Mouse (Mus musculus) thymus, adult 2 months (tissue): Measurements from ENCODE around the gene Gm17402. TPM values are rescaled to one million over a fixed set of nuclear protein-coding genes. Genes with fewer than 3 reads are reported as not detected.

Experiments
- DNase-seq: peaks from one replicate; pipeline ENCODE4 v3.0.0; 2021
- H3K27ac ChIP-seq: fragments of 200-500 bp; 2 replicates; pipeline ENCODE4 v1.5.1; 2012; ENCODE audit warnings: low read length, control low read depth; ENCODE audit not compliant: control insufficient read depth, insufficient read depth
- H3K27me3 ChIP-seq: fragments of 200-500 bp; 2 replicates; pipeline ENCODE4 v1.6.1; 2012; ENCODE audit warnings: mild to moderate bottlenecking, low read length, moderate library complexity, mixed read lengths; ENCODE audit not compliant: control insufficient read depth, insufficient read depth
- H3K36me3 ChIP-seq: fragments of 200-500 bp; 2 replicates; pipeline ENCODE4 v1.6.1; 2012; ENCODE audit warnings: mild to moderate bottlenecking, low read length, moderate library complexity; ENCODE audit not compliant: control insufficient read depth, insufficient read depth
- H3K4me1 ChIP-seq: fragments of 200-500 bp; replicated peaks from 2 replicates; pipeline ENCODE4 v1.6.1; 2012; ENCODE audit warnings: low read length; ENCODE audit not compliant: control insufficient read depth, insufficient read depth
- H3K4me3 ChIP-seq: fragments of 200-500 bp; 2 replicates; pipeline ENCODE4 v1.5.1; 2012; ENCODE audit warnings: mild to moderate bottlenecking, low read length, control low read depth, moderate library complexity; ENCODE audit not compliant: control insufficient read depth, insufficient read depth
- CTCF ChIP-seq: fragments of 200-500 bp; IDR thresholded peaks from 2 replicates; pipeline ENCODE4 v1.5.1; 2012; ENCODE audit warnings: mild to moderate bottlenecking, control low read depth, low read length, moderate library complexity, borderline replicate concordance; ENCODE audit not compliant: control insufficient read depth, poor library complexity, insufficient read depth; ENCODE audit errors: extremely low read depth
- POLR2A ChIP-seq: fragments of 200-500 bp; IDR thresholded peaks from 2 replicates; pipeline ENCODE4 v1.6.1; 2012; ENCODE audit warnings: mild to moderate bottlenecking, low read length, control low read depth, moderate library complexity; ENCODE audit not compliant: control insufficient read depth, poor library complexity, insufficient read depth; ENCODE audit errors: extremely low read depth
- WGBS: fragments of 180-500 bp; shearing (Covaris S2); methylation state at CpG from one replicate; pipeline ENCODE4 v1.1.7; 2018; 5-methylcytosine and 5-hydroxymethylcytosine counted together
- polyA plus RNA-seq: library from polyadenylated mRNA; depleted of rRNA; stranded (reverse); fragments of >200 nt; gene quantifications from 2 replicates; pipeline ENCODE4 v1.2.3, GENCODE M21; 2012; rRNA removed

Gene Gm17402
- polyA plus RNA-seq, 1 experiment, result not detected

- 97% methylated on average over 4 of the region's 4 CpGs for WGBS
- H3K36me3 ChIP-seq, result no peaks in the 10 kb centered on the region
- TF ChIP-seq POLR2A (no peak), CTCF (no peak)
Observed at GRCm38 (mm10) chr3:67322422-67322821, 52.5 kb downstream of the Gm17402 start.

More at GRCm38 (mm10) chr3:67322422-67322821, 52.5 kb downstream of the Gm17402 start:
- no peaks in the 10 kb centered on the region for H3K4me1 ChIP-seq
- H3K4me3 ChIP-seq, result no peak overlapping the region
- H3K27ac ChIP-seq, result no peak overlapping the region
- DNase-seq, result no peak
- H3K27me3 ChIP-seq, result no peaks in the 10 kb centered on the region

Other genes starting within 250 kb of the Gm17402 start
- 0.31 and 2.2 TPM in 2 replicates for gene Mlf1, start 1.1 kb downstream of the Gm17402 start, polyA plus RNA-seq
- gene Gfm1, start 54.9 kb upstream of the Gm17402 start, polyA plus RNA-seq, result 14.9 and 17.8 TPM in 2 replicates
- 45.3 and 51.5 TPM in 2 replicates for gene Lxn, start 88.8 kb upstream of the Gm17402 start, polyA plus RNA-seq
- gene Rarres1, start 140.4 kb upstream of the Gm17402 start, polyA plus RNA-seq, result 2.8 and 3.0 TPM in 2 replicates
- 33.2 and 35.3 TPM in 2 replicates for gene Mfsd1, start 207.6 kb upstream of the Gm17402 start, polyA plus RNA-seq